Mouse (Mus musculus) layer of hippocampus, adult 8-10 months (tissue): ENCODE measurements at regions not wholly inside any gene's neighbourhood (a gene's known extent, or its start where the extent isn't known, plus 50 kb on each side); places are given as distances from the start of the nearest gene placed in this dataset.

Experiments used
- DNase-seq, 2 experiments: peaks; one replicate each; pipeline ENCODE4 v3.0.0; 2022; ENCODE audit warnings: low spot score in 2 of 2

GRCm38 (mm10) chr5:47334299-47334698 lies 648.6 kb upstream of the Slit2 start:
- no peak for DNase-seq

DNA sequence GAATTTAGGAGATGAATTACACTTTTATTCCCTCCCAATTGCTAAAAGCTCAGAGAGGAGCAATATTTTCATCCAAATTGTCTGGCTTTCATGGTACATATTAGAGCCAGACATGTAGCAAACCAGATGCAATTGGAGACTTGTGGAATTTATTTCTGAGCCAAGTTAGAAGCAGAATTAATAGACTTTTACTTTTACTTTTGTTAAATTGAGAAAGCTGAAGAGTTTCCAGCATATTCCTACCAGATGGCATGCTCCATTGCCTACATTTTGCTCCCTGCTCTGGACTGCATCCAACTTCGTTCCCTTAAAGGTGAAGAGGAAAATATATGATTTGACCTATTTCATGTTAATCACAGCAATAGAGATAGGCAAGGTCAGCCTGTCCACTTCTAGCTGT lies 646.4 kb upstream of the Slit2 start:
- DNase-seq = peak in 1 of 2 experiments; percentile 9

GRCm38 (mm10) chr5:47339807-47340206 lies 643.1 kb upstream of the Slit2 start:
- DNase-seq = peak; percentile 14 to 22

GRCm38 (mm10) chr5:47370184-47370583 lies 612.8 kb upstream of the Slit2 start:
- no peak for DNase-seq

DNA sequence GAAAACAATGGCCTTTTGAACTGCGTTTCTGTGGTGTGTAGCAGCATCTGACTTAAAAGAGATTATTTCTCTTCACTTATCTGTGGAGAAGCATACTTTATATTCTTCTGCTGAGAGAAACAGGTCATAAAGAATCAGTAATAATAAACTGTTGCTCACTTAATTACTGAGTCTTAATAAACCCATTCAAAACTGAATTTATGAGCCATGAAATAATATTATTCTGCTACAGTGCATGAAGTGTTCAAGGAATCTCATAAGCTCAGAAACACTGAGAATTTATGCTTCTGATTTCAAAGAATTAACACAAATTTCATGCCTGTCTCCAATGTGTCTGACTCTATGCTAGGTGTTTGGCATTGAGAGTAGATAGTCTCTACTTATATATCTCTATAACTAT lies 597.0 kb upstream of the Slit2 start:
- no peak for DNase-seq

- DNase-seq = no peak
These were observed 596.2 kb upstream of the Slit2 start for GRCm38 (mm10) chr5:47386750-47387149.

DNA sequence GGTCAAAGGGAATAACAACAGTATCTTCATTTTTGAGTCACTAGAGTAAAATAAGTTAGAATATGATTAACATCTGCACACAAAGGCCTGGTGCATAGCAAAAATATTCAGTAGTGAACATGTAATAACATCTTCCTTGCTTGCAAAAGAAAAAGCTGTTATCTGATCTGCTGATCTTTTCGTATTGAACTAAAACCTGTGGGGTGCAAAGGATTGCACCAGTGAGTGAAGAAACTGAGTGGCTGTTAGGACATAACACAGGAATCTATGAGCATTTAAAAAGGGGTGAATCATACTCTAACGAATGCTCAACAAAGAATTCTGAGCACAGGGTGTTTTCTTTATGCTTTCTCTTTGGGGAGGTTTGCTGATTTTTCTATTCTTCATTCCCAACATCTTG lies 592.2 kb upstream of the Slit2 start:
- DNase-seq = no peak

- no peak for DNase-seq
These were observed 586.1 kb upstream of the Slit2 start for GRCm38 (mm10) chr5:47396874-47397273.

DNA sequence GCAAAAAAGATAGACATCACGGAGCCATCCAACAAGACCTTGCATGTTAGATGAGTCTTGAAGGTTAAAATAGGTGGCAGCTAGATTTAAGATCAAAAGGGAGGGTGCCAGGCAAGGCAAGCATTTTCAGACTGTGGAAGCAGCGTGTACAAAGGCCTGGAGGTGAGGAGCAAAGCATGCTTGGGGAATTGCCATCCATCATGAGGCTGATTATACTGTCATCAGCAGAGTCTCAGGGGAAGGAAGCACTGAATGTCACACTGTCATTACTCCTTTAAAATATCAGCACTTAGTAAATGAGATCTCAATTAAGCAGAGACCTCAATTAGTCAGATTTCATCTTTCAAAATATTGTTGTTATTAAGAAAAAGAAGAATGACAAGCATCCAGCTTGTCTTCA lies 561.0 kb upstream of the Slit2 start:
- no peak for DNase-seq

GRCm38 (mm10) chr5:47426040-47426439 lies 556.9 kb upstream of the Slit2 start:
- DNase-seq = no peak

DNA sequence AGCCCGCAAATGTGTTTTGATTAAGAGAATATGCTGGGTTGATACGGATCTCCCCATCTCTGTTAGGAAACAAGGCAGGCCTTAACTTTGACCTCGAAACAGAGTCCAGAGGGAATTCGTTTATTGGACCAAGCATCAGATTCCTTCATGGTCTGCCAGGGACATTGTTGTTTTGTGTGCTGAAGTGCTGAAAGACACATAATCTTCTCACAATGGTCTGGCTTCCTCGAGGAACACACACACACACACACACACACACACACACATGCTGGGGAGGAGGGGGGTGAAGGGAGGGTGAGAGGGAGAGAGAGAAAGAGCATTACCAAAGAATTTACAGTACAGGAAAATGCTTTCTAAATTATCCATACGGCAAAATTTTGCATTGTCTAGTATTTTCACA lies 556.5 kb upstream of the Slit2 start:
- no peak for DNase-seq

- DNase-seq = no peak
These were observed 553.4 kb upstream of the Slit2 start for GRCm38 (mm10) chr5:47429217-47430172.

- no peak for DNase-seq
These were observed 551.2 kb upstream of the Slit2 start for GRCm38 (mm10) chr5:47431599-47432328.

GRCm38 (mm10) chr5:47436455-47436854 lies 546.5 kb upstream of the Slit2 start:
- no peak for DNase-seq

- DNase-seq = no peak
These were observed 536.5 kb upstream of the Slit2 start for GRCm38 (mm10) chr5:47446305-47447028.

DNA sequence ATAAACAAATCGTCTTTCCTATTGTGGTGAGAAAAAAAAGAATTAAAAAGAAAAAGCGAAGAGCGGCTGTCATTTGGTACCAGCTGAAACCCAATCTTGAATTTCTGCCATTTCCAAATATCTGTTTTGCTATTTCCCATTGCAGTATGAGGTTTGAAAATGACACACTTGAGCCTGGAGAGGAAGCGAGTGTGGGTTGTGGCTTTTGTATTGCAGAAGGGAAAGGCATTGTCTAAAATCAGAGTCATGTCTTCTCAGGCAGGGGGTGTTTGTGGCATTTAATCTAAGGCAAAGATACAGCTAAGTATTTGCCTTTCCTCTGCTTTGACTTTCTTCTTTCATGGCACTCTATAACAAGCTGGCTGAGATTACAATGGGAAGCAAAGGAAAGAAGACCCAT lies 518.1 kb upstream of the Slit2 start:
- DNase-seq = no peak

GRCm38 (mm10) chr5:47469394-47469793 lies 513.5 kb upstream of the Slit2 start:
- DNase-seq = no peak

DNA sequence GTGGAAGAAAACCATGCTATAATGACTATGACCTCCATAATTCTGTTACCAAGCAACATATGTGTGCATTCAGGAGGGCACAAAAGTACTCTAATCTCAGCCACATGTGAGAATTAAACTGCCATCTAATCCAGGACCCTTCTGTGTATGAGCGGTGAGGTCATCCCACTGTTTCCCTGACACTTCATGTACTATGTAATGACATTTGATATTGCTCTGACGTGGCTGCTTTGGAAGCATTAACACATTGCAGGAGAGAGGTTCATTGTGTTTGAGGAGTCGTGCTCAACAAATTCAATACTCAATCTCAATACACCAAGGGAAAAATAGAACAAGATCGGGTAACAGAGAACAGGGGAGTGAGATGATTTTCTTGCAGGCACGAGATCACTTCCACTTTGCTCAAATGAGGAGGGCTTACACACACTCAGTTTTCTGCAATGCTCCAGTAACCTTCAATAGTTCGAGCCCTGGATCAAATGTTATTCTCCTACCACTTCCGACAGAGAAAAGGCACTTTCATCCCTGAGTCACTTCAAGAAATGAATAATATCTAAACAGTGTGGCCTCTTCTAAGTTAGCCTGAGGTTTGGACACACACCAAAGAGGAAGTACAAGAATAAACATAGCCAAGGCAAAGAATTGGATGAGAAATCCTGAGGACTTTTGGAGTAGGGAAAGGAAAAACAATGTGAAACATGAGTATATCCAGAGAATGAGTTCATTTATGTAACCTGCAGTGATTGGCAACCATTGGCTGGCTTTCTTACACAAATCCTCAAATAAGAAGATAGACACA lies 510.7 kb upstream of the Slit2 start:
- DNase-seq = no peak

DNA sequence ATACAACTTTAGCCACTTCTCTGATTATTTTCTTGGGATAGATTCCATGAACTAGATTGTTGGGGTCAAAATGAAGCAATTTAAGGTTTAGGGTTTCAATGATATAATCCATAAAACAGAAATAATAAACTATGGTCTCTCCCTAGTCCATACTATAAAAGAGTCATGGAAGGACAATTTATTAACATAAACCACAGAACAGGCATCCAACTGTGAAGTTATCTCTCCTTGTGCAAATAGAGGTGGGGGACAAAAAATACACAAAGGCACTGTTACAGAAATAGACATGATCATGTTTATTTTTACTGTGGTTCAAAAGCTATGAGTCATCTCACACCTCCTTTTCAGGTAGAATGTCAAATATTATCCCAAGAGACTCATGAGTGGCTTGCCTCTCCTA lies 503.0 kb upstream of the Slit2 start:
- DNase-seq = no peak

DNA sequence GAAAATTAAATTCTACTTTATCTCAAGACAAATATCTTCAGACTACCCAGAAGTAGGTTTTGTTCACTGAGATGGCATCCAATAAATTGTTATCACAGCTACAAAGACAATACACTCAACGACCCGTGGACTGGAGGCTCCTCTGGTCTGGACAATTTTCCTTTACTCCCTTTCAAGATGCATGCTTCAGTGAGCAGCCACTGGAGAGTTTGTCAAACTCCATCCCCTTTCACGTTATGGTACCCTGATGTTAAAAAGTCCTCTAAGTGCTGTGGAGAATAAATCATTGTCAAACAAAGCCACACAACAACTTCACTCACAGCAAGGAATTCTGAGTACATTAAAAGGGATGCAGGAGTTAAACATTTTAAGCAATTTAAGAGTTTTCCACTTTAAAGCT lies 486.7 kb upstream of the Slit2 start:
- no peak for DNase-seq

- DNase-seq = no peak
These were observed 480.0 kb upstream of the Slit2 start for GRCm38 (mm10) chr5:47502764-47503416.
